Mouse (Mus musculus): Measurements from ENCODE around the gene Plxdc1.

GRCm38 (mm10) chr11:97952367-97953006 is 33.8 kb downstream of the Plxdc1 start:
- TF ChIP-seq CTCF (IDR thresholded peaks at IDR 0.05; ENCODE audit: insufficient read depth, low read depth, low read length) = no peak
- TF ChIP-seq POLR2A (IDR thresholded peaks at IDR 0.05; ENCODE audit: insufficient read depth, low read depth, low read length) = no peak
